Mouse (Mus musculus) adrenal gland, postnatal 4 days (tissue): Measurements from ENCODE around the gene Trim69. TPM values are rescaled to one million over a fixed set of nuclear protein-coding genes. Genes with fewer than 3 reads are reported as not detected.

ENCODE experiments used
- DNase-seq, 2 experiments: peaks; one replicate each; pipeline ENCODE4 v3.0.0; 2021 to 2022; ENCODE audit warnings: low spot score in 2 of 2, mixed read lengths in 2 of 2
- total RNA-seq, 2 experiments: library from RNA; stranded (reverse); gene quantifications; 2 replicates each; pipeline ENCODE4 v1.2.3; 2021

The Trim69 gene
- total RNA-seq, 2 experiments from 2014 or later, result not detected

DNA sequence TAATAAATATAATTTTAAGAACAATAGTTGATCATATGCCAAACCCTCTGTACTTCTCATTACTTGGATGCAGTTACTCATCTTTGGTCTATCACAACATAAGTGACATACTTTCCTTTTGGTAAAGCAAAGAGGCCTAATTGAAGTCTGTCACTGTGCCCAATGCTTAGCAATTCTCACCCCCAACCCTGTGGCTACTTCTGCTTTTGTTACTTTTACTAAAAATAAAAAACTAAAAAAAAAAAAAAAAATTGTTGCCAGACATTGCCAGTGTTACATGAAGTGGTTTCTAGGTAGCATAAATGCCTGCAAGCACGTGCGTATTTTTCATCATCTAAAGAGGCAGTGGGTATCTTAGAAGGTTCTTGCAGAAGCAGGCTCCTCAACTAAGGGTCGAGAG is 7.7 kb upstream of the Trim69 start:
- DNase-seq, result no peak

DNA sequence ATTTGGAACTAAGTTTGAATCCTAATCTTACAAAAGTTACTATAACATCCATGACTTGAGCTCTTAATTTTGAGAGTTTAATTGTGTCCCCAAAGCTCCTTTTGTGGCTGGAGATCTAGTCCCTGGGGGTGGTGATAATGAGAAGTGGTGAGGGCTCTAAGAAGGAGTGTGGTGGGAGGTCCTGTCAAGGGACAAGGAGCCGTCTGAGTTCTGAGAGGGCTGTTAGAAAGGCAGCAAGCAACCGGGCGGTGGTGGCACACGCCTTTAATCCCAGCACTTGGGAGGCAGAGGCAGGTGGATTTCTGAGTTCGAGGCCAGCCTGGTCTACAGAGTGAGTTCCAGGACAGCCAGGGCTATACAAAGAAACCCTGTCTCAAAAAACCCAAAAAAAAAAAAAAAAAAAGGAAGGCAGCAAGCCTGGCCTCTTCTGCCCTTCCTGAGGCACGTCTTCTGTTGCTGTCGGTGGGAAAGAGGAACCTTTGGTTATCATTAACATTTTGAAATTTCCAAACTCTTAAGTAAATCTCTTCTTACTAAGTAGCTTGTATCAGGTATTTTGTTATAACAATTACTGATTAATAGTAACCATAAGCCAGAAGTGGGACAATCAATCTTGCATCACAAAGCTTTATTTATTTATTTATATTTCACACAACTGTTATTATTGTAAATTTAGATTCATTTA is 6.7 kb upstream of the Trim69 start:
- DNase-seq, result no peak

DNA sequence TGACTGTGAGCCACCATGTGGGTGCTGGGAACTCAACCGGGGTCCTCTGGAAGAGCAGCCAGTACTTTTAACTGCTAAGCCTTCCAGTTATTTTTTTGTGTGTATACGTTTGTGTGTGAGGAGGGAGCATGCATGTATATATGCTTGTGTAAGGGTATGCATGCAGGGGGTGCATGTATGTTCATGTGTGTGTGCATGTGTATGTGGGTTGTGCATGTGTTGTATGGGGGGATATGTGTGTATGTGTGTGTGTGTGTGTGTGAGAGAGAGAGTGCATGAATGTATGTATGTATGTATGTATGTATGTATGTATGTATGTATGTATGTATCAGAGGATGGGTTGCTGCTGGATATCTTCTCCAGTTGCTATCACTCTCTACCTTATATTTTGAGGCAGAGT is 6.0 kb upstream of the Trim69 start:
- DNase-seq, result no peak

DNA sequence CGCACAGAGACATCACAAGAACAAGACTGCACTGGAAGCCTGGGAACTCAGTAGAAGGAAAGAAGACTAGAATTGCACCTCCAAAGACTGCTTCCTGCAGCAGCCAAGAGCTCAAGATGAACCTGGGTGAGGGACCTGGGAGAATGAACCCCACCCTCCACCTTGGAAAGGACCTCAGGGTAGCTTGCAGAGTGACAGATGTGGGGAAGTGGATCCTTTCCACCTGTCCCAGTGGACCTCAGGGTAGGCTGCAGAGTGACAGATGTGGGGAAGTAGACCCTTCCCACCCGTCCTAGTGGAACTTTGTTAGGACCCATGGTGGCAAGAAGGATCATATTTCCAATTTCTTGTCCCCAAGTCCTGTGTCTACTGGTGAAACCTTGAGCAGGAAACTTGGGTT is 5.2 kb upstream of the Trim69 start:
- DNase-seq, result no peak

DNA sequence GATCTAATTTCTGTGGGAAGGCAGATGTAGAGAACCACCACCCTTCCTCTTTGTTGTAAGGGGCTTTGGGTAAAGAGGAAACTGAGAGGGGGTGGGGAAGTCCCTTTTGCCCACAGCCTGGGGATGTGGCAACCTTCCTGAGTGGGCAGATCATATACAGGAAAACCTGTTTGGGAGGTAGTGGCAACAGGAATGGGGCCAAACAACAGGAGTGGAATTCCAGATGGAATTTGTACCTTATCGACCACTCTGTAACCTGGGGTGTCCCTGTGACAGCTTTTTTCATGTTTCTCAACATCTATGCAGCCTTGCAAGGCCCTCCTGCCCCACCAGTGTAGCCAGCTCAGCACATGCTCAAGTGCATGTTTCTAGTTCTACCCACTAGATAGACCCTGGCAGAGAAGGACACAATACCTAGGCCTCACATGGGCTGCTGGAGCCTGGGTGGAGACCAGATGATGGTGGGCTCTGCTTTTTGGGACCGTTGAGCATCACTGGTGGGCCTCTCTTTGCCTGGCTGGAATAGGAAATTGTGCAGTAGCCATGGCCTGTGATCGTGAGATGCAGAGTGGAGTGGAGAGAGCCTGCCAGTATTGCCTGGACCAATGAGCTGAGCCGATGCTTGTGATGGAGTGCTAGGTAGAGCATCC is 4.3 kb upstream of the Trim69 start:
- DNase-seq, result no peak

DNA sequence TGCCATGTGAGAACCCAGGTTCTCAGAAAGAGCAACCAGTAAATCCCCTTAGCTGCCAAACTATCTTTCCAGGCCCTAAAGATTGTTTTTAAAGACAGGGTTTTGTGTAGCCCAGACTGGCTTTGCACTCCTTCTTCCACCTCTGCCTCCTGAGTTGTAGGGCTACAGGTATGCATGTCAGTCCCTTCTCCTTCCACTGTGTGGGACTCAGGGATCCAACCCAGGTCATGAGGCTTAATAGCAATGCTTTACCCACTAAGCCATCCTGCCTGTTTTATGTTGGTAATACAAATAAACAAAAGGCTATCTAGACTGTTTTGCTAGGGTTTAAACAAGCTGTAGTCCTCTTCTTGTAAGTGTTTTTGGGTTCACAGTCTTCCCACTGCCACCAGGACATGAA is 2.9 kb upstream of the Trim69 start:
- no peak for DNase-seq

DNA sequence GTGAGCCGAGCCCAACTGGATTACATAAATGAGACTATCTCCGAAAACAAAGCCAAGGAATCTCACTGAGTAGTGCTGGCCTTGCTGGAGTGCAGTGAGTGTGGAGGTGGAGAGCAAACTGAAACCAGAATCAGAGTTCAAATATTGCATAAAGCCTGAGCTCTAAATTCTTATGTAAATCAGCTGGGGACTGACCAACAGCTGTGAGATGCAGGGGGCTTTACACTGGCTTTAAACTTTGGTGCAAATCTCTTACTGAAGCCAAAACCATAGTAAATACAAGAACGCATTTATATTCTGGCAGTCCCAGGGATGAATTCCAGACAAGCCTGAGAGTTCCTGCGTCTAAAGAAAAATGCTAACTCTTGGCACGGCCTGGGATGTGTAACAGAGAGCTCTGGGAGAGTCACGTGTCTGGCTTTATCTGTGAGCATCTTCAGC is 2.1 kb upstream of the Trim69 start:
- DNase-seq, result no peak

DNA sequence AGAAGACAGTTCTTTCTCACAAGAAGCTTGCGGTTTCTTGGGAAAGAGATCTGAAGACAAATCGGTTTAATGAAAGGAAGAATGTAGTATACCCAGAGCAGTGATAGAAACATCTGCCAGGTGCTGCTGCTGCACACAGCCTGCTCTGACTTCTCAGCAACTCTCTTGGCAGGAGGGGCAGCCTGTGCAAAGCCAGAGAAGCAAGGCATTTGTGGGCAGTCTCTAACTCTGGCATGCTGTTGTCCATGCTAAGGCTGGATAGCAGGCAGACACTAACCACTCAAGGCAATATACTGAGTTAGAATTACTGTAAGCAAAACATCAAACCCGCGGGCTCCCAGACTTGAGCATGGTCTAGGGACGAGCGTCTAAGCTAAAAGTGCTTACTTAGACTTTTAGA is 833 bp upstream of the Trim69 start:
- DNase-seq, result no peak

DNA sequence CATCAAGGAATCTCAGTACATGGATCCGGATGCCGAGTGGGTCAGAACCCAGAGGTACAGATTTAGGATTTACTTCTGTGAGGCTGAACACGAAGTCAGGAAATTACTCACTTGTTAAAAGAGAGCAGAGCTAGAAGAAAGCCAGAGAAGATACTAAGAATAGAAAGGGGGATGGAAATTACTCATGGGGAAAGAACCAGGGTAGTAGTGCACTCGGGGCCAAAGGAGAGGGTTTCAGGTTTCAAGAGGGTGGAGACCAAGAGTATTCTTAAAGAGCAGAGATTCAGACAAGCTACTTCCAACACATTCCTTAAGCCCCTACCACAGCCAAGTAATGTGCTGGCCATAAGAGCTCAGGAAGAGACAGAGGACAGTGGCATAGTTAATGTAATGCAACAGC is 1.0 kb downstream of the Trim69 start:
- DNase-seq, result no peak

DNA sequence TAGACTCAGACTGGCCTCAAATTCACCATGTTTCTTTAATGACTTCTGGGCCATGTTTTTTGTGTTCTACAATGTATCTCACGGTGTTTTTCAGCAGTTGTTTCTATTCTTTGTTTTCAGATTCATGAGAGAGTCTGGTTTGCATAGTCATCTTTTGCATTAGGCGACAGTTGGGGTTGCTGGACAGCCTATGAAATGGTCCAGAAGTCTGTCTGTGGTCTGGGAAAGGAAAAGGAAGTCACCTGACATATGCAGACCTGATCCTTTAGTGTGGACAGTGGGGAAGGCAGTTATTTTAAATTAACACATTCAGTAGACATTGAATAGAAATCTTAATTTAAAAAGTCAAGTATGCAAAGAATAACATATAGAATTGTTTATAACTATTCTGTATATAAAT is 2.0 kb downstream of the Trim69 start:
- no peak for DNase-seq

DNA sequence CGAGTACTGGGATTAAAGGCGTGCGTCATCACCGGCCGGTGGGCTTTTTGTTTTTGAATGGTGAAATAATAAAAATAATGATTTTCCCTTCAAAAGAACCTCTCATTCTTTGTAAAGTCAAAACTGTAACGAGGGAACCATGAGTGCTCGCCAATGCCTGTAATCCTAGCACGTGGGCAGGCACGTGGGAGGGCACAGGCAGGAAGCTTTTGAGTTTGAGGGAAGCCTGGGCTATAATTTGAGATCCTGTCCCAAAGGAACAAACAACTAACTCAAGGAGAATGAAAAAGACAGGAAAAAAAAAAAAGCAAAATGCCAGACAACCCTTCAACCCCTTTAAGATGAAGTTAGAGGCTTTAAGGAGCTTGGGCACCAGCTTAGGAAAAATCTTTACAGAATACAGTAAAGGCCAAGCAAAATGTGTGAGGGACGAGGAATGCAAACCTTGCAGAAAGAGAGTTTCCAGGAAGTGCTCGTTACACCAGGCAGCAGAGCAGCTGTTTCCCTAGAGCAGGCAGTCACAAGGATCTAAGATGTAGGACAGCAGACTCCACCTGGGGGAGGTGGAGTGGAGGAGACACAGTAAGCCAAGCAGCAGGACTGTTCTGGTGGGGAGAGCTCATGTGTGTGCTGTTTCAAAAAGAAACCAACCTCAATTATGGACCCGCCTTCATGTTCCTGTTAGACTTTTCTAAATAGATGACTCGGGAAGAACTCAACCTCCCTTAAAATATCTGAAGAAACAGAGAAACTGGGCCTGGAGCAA is 3.1 kb downstream of the Trim69 start:
- no peak for DNase-seq

DNA sequence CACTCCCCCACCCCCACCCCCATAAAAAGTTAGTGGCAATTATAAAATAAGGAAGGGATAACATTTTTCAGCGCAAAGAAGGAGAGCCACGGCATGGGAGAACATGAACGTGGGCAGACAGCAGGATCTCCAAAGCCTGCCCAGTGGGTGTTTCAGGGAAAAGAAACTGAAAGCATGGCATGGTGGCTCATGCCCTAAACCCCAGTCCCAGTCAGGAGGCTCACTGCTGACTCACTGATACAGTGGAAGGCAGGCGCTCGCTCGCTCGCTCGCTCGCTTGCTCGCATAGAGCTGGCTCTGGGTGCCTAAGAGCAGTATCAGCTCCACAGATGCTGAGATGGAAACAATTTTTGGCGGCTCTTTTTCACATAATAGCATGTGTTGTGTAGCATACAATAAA is 3.8 kb downstream of the Trim69 start:
- DNase-seq, result no peak

DNA sequence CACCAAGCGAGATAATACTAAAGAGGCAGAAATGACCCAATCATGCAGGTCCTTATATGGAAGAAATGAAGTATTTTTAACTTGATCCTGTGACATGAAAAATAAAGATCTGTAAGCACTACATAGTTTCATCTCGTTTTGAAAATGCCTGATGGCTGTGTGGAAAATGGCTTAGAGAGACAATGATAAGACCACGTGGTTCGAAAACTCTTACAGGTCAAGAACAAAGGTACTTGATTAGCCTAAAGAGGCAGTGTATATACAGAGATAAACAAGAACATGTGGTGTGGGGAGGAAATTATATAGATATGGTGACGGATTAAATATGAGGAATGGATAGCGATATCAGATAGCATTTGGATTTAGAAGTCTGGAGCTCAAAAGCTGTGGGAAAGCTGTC is 10.8 kb downstream of the Trim69 start:
- DNase-seq, result no peak

DNA sequence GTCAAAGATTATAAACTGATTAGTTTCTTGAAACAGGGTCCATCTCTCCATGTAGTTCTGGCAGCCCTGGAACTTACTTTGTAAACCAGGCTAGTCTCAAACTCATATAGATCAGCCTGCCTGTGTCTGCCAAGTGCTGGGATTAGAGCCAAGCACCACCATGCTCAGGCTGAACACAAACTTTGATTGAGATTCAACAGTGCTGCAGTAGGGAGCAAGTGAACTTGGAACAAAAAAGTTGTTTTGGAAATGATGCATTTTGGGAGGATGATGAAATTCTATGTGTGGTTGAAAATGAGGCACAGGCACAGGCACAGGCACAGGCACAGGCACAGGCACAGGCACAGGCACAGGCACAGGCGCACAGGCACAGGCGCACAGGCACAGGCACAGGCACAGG is 11.7 kb downstream of the Trim69 start:
- DNase-seq, result no peak

DNA sequence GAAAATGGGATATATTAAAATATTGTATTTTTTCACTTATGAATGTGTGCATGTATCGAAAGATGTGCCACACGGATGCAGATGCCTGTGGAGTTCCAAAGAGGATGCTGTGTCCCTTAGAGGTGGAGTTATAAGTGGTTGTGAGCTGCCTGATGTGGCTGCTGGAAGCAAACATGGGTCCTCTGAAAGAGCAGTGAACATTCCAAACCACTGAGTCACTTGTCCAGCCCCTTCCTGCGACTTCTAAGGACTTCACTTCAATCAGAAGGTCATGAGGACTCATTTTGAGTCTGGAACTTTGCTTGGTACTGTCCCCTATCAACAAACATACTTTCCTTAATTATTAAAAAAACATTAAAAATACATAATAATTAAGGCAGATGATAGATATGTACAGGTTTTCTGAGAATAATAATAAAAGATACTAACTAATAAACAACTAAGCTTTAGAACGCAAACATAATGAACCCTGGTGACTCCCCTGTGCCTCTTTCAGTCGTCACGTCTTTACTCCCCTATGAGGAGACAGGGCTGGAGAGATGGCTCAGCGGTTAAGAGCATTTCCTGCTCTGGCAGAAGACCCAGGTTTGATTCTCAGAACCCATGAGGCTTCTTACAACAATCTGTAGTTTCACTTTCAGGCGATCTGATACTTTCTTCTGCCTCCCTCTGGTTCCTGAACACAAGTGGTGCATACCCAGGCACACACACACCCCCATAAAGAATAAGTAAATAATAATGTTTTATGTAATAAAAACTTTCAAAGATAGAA is 19.7 kb downstream of the Trim69 start:
- no peak for DNase-seq

DNA sequence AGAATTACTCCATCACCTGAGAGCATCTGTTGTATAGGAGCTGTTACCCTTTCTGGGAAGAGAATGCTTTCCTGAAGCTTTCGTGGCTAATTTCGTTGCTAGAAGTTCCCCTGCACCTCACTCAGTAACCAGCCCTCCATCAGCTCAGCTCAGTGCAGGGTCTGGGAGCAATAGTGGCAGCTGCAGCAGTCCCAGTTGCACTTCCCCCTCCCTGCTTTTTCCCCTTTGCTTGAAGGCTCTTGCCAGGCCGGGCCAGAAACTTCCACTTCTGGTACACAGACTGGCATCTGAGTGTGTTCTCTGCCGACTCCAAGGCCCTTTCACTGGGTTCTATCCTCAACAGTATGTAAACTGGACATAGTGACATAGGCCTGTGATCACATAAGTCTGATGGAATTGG is 24.6 kb downstream of the Trim69 start:
- DNase-seq, result no peak

DNA sequence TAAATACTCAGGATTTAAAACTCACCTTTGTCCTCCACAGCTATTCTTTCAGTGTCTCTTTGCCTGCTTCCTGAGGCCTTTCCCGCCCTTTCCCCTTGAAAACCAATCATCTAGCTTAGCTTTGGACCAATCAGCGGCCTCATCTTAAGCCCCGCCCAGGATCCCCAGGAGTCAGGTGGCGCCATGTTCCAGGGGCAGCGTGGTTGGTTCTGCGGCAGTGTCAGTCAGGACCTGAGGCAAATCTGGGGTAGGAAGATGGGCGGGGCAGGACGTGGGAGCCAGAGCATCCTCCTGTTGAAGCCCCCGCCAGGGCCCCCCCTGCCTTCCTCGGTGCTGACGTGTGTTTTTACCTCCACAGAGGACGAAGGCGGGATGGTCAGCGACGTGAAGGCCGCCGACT is 25.6 kb downstream of the Trim69 start, which contains the start of the genes Patl2 and Terb2:
Gene Patl2, minus strand, starts transcription at position 84 of the 400 bp plus-strand sequence.
Gene Terb2, plus strand, starts transcription at position 167 of the 400 bp plus-strand sequence.
- DNase-seq, result no peak

DNA sequence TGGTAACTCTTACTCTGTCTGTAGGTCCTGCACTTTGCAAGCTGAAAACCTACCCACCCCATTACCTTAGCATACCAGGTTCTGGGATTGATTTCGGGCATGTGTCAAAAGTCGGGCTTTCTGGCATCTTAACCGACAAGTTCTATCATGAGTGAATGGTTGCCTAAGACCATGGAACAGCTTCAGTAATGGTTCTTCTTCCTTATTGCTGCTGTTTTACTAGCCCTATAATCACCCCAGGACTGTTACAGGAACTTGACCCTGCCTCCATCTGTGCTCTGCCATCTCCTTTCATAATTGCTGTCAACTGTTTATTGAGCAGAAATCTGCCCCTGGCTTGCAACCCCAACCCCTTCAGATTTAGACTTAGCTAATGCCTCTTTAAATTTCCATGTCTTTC is 26.3 kb downstream of the Trim69 start:
- DNase-seq, result no peak

DNA sequence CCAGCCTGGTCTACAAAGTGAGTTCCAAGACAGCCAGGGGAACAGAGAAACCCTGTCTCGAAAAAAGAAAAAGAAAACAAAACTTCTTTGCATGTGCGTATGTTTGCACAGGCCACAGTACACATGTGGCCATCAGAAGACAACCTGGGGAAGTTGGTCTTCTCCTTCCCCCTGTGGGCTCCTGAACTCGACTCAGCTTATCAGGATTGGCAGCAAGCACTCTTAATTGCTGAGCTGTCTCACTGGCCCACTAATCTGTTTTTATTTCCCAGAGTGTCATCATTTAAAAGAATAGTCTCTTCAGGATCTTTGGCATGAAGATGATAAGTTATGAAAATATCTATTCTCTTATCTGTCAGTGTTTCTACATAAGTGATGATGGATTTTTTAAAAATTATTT is 31.3 kb downstream of the Trim69 start:
- DNase-seq, result no peak

DNA sequence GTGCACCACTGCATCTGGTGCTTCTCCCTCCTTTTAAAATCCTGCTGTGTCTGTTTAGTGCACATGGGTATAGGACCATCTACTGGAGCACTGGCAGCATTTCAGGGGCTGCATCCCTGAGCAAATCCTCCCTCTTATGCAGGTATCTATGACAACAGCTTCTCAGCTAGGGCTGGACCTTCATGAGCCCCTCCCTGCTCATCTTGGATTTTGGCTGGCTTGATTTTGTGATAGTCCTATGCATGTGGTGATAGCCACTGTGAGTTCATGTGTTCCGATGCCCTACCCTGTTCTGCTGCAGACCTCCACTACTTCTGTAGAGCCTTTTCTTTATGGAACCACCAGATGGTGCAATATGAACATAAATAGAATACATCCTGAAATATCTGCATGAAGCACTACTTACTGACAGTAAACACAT is 34.0 kb downstream of the Trim69 start:
- DNase-seq, result no peak

DNA sequence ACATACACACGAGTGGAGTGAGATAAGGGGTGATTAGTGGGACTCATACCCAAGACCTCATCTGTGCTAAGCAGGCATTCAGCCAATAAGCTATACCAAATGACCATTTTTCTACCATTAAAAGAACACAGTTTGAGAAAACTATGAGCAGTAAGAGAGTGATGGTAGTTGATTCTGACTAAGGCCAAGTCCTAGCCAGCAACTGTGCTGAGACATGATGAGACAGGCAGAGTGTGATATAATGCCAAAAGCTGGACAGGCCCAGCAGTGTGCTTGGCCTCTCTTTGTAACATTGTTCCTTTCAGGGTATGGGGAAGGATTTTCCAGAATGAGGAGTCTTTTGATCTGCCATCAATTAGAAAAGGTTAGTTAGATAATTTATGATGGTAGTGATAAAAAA is 41.0 kb downstream of the Trim69 start:
- DNase-seq, result no peak
